Mouse (Mus musculus) urinary bladder, postnatal 25 days (tissue): ENCODE results near the gene Lbhd2.

Source experiments
- DNase-seq: peaks from one replicate; pipeline ENCODE4 v3.0.0; 2022; ENCODE audit warnings: low spot score

Lbhd2 gene

DNA sequence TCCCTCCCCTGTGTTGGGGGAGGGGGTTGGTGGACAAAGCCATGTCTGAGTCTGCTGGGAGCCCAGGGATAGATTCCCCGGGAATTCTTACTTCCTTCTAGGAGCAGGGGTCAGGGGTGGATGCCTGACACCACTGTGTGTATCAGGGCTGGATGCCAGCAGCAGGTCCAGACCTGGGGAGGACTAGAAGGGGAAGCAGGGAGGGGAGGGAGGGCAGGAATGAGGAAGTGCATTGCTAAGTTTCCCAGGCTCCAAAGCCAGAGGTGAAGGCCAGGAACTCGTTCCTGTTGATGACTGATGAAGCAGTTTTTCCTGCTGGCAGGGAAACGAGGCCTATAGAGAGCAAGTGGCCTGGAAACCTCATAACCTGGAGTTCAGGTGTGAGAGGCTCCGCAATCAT lies 25.5 kb downstream of the Lbhd2 start:
- no peak for DNase-seq

DNA sequence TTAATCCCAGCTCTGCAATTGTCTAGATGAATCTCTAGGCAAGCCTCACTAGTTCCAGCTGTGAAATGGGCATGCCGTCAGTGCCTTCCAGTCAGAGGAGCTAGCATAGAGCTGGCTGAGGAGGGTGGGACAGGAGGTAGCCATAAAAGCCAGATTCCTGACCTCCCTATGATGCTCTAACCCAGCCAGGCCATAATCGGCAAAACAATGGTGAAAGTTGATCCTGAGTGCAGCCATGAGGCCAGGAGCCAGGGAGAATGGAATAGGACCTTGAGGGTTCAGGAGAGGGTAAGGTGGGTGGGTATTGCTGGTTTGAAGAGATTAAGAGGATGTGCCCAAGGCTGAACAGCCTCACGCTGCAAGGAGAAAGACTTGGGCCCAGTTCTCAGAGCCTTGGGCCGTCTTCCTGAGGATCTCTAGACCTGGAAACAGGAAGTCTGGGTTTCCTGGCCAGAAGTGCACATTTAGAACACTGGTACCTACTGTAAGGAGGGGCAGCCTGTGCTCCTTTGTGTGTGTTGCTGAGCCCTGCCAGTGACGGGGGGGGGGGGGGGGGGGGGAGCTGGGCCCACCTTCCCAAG lies 26.2 kb downstream of the Lbhd2 start:
- DNase-seq = no peak

DNA sequence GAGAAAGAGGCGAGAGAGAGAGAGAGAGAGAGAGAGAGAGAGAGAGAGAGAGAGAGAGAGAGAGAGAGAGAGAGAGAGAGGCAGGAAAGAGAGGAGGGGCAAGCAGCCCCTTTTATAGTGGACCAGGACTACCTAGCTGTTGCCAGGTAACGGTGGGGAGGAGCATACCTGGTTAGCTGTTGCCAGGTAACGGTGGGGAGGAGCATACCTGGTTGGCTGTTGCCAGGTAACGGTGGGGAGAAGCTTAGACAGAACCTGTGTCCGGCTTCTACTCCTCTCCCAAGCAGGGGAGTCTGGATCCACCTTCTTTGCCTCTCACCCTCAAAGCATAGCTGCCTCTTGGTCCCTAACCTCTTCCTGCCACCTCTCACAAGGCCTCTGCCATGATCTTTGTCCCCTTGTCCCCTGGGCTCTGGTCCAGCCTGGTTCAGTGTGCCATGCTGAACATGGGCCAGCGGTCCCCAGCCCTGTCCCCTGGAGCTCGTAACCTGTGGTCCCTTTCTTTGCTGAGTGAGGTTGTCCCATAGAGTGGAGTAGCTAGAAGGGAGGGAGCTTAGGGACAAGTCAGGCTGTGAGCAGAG lies 27.6 kb downstream of the Lbhd2 start:
- DNase-seq = no peak

DNA sequence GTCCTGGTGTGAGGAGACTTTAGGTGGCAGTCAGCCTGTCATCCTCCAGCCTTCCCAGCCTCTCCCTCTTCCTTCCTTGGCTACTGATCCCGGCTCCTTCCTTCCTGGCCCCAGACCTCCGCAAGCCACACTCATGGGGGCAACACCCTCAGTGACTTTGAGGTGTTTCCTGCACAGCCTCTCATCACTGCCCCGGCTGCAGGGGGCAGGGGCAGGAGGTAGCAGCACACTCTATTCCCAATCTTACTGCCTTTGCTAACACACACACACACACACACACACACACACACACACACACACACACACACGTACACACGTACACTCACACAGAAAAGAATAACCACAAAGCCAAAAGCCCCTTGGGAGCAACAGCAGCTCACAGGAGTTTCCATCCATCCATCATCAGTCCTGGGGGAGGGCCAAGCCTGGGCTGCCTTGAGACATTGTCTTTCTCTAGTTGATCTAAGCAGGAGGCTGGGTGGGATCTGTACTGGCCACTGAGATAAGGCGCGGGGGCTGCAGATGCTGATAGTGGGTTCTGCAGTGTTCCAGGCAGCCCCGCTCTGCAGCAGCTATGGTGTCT lies 28.2 kb downstream of the Lbhd2 start:
- no peak for DNase-seq

DNA sequence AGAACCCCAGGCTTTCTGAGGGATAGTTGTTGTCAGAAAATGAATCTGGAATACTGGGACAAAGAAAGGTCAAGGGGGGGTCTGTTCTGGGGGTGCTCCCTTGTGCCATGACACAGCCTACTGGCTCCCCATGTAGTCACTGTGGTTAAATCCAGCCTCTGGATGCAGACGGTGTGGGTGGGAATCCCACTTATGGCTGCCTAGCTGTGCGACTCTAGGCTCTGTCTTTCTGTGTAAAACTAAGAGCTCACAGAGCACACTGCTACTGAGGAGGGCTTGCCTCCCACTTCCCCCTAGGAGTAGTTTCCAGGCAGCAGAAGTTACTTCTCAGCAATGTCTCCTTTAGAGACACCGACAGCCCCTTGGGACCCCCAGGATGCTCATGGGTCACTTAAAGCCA lies 29.6 kb downstream of the Lbhd2 start:
- DNase-seq = no peak

DNA sequence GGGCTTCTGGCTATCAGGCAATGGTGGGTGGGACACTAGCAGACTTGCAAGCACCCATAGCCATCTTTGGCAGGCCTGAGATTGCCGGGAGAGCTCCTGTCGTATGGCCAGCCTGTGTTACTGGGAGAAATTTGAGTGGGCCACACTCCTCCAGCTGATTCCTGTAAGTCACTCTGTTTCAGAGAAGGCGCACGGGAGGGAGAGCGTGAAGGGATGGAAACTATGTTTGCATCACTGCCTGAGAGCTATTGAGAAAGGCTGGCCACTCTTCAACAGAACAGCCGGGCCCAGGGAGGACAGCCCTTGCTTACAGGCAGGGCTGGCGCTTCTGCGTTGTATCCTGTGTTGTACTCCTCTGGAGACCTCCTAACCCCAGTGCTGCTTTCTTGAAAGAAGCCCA lies 30.0 kb downstream of the Lbhd2 start:
- no peak for DNase-seq

DNA sequence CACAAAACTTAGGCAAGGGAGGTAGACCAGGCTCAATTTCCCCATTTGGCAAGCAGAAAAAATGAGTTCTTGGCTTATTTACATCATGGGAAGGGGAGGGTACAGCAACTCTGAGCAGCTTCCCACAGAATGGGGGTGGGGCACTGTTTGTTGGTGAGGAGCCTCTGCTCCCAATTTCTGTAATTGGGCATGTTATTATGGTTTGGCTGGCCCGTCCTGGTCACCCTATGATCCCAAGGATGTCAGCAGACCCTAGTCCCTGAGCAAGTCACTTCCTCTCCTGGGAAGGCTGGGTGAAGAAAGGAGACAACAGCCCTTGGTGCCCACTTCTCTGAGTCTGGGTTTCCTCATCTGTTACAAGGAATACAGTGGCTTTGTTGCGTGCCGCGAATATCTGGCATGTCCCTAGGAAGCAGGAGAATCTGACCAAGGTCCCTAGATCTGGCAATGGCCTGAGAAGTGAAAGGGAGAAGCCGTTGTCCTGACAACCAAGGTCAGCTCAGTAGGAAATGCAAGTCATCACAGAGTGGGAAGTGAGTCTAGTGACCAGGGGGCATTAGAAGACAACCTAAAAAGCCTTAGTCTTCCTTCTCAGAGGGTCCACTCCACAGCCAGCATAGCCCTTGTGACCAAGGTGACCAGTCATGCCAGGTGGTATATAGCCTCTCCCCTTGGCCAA lies 30.8 kb downstream of the Lbhd2 start:
- no peak for DNase-seq

DNA sequence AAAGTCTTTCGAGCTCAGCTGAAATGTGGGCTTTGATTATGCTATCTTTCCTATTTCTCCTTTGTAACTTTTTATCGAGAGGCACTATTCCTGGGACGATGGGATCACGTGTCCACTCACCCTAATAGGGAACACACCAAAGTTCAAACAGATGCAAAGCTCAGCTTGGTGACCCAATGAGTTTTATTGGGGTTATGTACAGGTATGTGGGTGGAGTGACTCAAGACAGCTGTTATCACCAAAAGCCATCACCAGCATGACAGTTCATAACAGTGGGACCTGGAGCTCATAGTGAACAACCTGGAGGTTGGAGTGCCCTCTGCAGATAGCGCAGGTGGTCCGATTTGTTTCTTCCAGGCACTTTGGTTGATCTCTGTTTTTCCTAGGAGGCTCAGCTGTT lies 32.2 kb downstream of the Lbhd2 start:
- no peak for DNase-seq

DNA sequence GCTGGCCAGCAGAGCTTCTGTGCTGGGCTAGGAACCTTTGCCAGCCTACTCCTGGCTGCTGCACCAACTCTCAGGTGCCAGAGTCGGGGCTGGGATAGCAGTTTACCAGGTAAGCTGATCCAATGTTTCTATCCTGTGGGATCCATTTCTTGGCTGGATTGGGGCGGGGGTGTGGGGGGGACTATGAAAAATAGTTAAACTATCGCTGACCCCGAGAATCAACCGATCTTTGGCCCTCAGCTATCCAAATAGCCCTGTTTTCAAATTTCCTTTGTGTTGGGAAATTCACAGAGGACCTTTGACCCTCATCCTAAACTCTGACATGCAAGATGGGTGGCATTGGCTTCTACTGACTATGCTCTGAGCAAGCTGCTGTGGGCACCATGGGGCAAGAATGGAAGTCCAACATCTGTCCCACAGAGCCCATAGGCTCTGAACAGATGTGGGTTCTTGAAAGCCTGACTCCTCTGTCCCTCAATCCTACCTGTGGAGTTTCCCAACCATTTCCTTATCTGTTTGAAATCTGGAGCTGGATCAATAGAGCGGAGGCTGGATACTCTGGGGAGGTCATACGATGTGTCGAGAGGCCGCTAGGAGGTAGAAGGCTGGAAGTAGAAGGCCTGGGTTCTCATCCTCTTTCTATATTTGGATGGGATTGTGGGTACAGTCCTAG lies 34.2 kb downstream of the Lbhd2 start:
- DNase-seq = no peak

DNA sequence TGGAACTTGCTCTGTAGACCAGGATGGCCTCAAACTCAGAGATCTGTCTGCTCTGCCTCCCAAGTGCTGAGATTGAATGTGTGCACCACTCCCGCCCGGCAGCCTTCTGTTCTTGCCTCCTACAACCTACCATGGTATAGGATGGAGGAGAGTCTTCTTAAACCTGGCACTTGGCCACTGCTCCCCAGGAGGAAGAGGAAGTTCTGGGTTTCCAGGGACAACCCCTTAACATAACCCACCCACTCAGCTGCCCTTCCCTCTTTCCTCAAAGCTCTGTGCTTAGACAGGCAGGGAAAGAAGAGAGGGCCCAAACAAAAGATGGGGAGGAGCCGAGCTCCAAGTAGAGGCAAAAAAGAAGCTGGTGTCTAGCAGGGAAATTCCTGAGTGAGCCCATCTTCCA lies 34.9 kb downstream of the Lbhd2 start:
- no peak for DNase-seq

DNA sequence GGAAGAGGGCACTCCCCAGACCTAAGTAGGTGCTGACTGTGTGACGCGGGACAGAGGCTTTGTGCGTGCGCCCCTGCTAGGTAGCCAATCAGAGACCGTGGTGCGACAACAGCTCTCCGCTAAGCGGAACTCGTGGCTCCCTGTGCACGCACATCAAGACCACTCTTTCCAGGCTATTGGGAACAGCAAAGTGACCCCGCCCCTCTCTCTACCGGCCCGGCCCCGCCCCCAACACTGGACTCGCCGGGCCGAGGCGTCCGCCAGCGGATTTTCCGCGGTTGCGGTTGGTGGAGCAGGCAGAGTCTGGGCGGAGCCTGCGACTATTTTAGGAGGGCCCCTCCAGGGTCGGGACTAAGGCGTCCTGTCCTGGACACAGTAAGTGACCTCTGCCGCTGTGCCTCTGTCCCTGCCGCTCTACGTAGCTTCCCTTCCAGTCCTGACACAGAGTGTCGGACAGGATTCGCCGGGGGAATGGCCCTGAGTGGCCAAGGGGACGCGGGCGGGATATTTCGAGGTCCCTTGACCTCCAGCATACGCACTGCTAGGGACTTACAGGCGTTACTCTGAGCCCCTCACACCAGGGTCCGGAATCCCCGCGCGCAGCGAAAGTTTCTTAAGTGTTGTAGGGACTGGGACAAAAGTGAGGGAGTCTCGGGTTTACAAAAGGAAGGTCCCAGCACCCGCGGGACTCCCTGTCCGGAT lies 35.9 kb downstream of the Lbhd2 start, which contains the start of gene Tnfaip2:
Gene Tnfaip2, plus strand, starts transcription at position 161 of the 702 bp plus-strand sequence.
- DNase-seq = peak; percentile 84

DNA sequence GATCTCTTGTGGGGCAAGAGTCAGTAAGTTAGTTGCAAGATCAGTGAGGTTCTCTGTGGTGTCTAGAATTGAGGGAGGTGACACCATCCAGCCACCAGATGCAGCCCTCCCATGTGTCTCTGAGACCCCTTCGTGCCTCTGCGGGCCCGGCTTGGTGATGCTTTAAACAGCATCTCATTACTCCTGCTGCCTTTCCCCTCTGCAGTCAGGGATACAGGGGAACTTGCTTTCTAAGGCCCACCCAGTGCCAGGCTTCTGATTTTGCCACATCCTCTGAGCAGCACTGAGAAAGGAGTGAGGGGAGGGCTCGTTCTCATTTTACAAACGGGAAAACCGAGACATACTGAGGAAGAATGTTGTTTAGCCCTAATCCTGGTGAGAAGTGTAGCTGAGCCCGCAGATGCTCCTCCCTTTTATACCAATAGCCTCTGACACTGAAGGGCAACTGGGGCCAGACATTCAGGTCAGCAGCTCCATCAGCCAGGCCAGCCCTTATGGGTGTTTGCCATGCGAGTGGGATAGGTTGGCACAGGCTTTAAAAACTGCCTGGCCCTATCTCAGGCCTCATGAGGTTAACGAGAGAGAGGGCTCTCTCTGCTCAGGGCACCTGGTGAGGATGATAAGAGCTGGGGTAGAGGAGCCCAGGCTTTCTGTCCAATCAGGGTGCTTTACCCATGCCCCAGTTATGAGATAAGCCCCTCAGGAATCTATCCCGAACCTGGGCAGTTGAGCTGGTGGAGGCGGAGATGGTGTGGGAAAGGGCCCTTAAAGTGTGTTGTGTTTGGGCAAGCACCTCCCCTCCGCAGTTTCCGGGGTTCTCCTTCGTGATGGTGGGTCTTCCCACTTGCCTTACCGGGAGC lies 36.6 kb downstream of the Lbhd2 start:
- no peak for DNase-seq

DNA sequence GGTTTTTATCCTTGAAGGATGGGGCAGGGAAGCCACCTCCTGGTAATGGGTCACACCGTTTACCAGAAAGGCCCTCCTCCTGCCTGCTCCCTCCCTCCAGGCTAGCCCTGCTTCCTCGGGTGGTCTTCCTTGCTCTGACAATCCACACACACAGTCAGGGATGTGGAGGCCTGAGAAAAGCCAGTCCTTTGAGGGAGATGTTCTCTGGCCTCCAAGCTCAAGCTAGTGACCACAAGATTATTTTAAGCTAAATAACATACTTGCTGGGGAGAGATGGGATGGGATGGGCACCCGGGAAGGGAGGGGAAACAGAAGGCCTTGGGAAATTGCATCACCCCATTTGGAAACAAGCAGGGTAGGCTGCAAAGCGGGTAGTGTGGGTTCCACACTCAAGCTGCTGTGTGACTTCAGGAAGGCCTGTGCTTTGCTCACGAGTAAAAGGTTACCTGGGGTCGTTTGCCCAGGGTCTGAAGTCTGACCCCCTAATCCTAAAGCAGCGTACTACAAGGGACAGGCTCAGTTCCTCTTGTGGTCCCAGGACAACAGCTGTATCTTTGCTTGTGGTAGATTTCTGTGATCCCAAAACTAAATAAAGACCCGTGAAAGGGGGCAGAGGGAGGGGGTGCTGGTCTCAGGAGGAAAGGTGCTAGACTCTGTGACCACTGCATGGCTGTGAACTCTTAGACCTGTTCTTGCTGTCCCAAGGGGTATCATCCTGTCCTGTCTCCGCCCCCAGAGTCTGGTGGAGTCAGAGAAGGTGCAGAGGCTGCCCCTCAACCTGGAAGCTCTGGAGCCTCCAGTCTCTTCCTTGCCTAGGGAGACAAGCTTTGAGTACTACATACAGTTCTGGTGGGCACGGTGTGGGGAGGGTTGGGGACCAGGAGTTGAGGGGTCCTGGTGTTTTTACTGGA lies 37.6 kb downstream of the Lbhd2 start:
- DNase-seq = no peak

DNA sequence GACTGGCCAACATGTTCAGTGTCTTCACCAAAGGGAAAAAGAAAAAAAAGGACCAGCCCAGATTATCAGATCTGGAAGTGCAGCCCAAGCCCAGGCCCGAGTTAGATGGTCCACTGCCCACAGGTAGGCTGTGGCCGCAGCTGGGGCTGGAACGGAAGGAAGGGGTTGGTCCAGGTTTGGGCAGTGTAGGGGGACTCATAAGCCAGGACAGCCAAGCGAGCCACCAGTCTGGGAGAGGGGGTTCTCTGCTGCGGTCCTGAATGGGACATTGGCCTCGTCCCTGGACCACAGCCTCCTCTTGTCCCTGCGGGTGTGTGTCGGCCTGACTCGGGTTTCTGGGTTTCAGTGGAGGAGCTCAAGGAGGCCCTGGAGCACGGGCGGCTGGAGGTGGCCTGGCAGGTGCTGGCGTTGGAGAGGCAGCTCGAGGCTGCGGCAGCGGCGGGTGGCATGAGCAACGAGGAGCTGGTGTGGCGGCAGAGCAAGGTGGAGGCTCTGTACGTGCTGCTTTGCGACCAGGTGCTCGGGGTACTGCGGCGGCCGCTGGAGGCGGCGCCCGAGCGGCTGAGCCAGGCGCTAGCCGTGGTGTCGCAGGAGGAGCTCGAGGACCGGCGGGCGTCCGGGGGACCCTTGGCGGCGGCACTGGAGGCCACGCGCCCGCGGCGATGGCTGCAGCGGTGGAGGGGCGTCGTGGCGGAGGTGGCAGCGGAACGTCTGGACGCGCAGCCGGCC lies 38.7 kb downstream of the Lbhd2 start:
- no peak for DNase-seq

DNA sequence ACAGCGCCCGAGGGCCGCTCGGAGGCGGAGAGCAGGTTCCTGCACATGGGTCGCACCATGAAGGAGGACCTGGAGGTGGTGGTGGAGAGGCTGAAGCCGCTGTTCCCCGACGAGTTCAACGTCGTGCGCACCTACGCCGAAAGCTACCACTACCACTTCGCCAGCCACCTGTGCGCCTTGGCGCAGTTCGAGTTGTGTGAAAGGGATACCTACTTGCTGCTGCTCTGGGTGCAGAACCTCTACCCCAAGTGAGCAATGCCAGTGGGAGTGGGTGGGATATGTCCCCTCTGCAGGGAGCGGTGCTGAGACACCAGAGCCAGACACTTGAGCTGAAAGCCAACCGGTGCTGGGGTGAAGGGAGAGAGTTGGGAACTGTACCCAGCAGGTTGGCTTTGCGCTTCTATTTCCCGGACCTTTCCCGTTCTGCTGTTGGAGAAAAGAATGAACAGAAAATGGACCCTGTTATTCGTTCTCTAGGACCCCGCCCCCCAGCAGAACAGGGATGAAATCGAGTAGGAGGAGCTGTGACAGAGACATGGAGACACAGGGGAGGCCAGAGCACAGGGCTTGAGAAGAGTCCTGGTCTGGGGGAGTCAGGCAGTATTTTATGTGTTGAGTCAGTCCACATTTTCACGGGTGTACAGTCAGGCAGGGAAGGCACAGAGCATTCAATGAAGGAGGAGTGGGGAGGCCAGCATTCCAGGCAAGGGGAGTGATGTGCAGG lies 39.4 kb downstream of the Lbhd2 start:
- DNase-seq = no peak

DNA sequence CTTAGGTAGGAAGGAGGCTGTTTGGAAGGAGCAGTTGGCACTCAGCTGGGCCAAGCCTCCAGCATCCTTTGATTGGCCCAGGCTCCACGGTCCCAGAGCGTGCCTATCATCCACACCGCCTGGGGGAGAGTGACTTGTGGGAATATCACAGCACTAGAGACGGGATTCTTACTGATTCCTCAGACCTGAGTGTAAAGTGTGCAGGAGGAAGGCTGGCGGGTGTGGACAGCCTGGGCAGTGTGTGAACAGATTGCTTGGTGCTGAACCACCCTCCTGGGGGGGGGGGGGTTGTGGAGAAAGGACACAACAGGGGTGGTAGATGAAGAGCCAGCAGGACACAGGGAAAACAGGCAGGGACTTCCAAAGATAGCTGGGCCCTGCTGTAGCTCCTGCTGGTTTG lies 40.1 kb downstream of the Lbhd2 start:
- DNase-seq = no peak

DNA sequence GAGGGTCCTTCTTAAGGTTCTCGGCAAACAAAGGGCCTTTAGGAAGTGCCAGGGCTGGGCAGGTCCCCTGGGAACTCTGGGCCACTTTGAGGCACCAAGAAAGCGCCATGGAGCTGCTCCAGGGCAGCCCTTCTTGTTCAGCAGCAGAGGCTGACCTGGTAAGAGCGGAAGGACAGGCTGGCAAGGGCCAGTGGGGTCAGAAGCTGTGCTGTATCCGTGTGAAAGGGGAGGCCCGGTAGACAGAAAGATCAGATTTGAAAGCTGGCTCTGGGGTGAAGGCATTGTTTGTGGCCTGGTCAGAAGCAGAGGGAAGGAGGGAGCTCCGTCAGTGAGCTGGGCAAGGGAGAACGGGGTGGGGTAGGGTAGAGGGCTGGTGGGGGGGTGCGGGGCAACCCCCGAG lies 40.7 kb downstream of the Lbhd2 start:
- no peak for DNase-seq

DNA sequence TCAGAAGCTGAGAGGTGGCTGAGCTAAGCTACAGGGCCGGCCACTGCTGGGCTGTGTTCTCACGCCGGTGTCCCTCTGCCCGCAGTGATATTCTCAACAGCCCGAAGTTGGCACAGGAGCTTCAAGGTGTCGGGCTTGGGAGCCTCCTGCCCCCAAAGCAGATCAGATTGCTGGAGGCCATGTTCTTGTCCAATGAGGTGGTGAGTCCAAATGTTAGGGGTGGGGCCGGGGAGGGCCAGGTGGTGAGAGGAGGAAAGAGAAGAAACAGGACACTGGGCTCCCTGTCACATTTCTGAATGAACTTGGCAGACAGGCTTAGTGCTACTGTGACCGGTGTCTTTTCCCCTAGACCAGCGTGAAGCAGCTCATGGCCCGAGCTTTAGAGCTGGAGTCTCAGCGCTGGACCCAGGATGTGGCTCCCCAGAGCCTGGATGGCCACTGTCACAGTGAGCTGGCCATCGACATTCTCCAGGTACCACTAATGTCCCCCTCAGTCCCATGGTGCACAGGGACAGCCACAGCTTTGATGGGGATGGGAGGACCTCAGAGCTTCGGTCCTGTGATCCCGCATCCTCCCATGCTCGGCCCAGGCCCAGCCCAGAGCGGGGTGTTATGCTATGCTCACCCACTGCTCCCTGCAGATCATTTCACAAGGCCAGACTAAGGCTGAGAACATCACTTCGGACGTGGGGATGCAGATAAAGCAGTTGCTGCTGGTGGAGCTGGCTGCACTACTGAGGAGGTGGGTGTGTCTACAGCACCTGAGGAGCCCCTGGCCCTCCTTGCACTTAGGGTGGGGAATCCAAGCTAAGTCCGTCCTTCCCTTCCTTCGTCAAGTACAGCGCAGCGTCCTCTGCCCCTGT lies 41.5 kb downstream of the Lbhd2 start:
- no peak for DNase-seq
